Mouse (Mus musculus): ENCODE data around the gene Cort.

Gene Cort

GRCm38 (mm10) chr4:149079629-149080028 lies 46.9 kb downstream of the Cort start:
- CTCF ChIA-PET, result interaction anchor here in 2 of 4 experiments (0.6 to 2.4 kb wide), 3 partner anchors 11 to 398 kb away, joined by 6 to 12 read pairs (median 7); no protein-coding TSS in a partner anchor
- POLR2A ChIA-PET, result no interaction called here

GRCm38 (mm10) chr4:149078261-149078660 lies 48.3 kb downstream of the Cort start:
- CTCF ChIA-PET, result interaction anchor here (0.6 to 3.7 kb wide), 9 partner anchors 11 to 397 kb away, joined by 3 to 29 read pairs (median 5); no protein-coding TSS in a partner anchor
- POLR2A ChIA-PET, result interaction anchor here (0.5 to 1.5 kb wide), 9 partner anchors 11 to 471 kb away, joined by 3 to 8 read pairs (median 3); partner anchors contain the start of gene Tardbp (in 1 of the 4)

DNA sequence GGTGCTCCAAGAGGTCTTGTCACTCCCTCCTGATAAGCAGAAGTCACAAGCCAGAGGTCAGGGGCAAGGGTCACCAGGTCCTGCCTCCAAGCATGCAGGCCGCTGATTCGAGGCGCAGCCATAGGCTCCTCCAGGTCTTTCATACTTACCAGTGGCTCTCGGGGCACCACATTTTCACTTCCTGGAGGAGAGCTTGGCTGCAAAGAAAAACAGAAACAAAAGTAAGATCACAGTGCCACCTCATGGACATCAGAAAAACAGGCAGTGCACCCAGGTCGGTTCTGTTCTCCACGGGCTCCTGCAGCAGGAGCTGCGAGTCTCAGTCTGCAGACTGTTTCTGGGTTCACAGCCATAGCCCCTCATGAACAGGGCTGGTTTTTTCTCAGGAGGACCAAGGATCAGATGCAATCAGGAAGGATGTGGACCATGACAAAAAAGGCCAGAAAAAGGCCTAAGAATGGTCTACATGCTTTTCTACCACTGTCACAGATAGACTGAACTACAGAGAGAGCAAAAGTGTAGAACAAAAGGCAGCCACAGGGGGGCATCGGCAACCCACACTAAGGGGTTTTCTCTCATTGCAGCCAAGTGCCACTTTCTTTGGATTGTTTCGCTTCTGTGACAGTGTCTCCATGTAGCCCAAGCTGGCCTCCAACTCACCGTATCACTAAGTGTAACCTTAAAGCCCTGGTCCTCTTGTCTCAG lies 50.5 kb downstream of the Cort start:
- CTCF ChIA-PET, result interaction anchor here (0.5 to 3.7 kb wide), 71 partner anchors 9 to 723 kb away, joined by 3 to 33 read pairs (median 3); partner anchors contain the start of genes Dffa (in 2 of the 4), Cenps (in 1 of the 4), Gm572 (in 1 of the 4) and Pex14 (in 1 of the 4)
- POLR2A ChIA-PET, result interaction anchor here in 2 of 4 experiments (0.6 to 2.4 kb wide), 20 partner anchors 9 to 456 kb away, joined by 3 to 7 read pairs (median 3); partner anchors contain the start of gene Tardbp (in 1 of the 2)

GRCm38 (mm10) chr4:149075073-149075472 lies 51.5 kb downstream of the Cort start:
- CTCF ChIA-PET, result interaction anchor here (0.5 to 3.2 kb wide), 19 partner anchors 10 to 432 kb away, joined by 3 to 33 read pairs (median 5); partner anchors contain the start of genes Dffa (in 1 of the 4) and Gm572 (in 1 of the 4)
- POLR2A ChIA-PET, result interaction anchor here in 2 of 4 experiments (0.6 to 2.4 kb wide), 15 partner anchors 8 to 448 kb away, joined by 3 to 7 read pairs (median 3); partner anchors contain the start of gene Tardbp (in 1 of the 2)
